Mouse (Mus musculus) testis, postnatal 10 days (tissue): ENCODE measurements around the gene Spty2d1.
A peak's percentile ranks its signal among the peaks of the same experiment; 100 is the strongest.
"Not testable (repeated sequence)": the region's sequence is repeated elsewhere in the genome, so short reads cannot be mapped to it uniquely, and the experiment has no call there.

Source experiments
- DNase-seq: peaks from one replicate; pipeline ENCODE4 v3.0.0; 2021; ENCODE audit warnings: low spot score

The Spty2d1 gene

GRCm38 (mm10) chr7:47020956-47021355 lies 12.7 kb upstream of the Spty2d1 start:
- no peak for DNase-seq

GRCm38 (mm10) chr7:47019641-47020040 lies 11.4 kb upstream of the Spty2d1 start:
- no peak for DNase-seq

GRCm38 (mm10) chr7:47017146-47017545 lies 8.9 kb upstream of the Spty2d1 start:
- DNase-seq = no peak

GRCm38 (mm10) chr7:47016602-47017001 lies 8.4 kb upstream of the Spty2d1 start:
- no peak for DNase-seq

- peak; percentile 88 for DNase-seq
These were observed 7.3 kb upstream of the Spty2d1 start for GRCm38 (mm10) chr7:47015390-47016065.

- DNase-seq = no peak
These were observed 6.6 kb upstream of the Spty2d1 start for GRCm38 (mm10) chr7:47014564-47015389.

GRCm38 (mm10) chr7:47013131-47013767 lies 5.0 kb upstream of the Spty2d1 start:
- no peak for DNase-seq

- no peak for DNase-seq
These were observed 418 bp downstream of the Spty2d1 start for GRCm38 (mm10) chr7:47007818-47008167.

- no peak for DNase-seq
These were observed 966 bp downstream of the Spty2d1 start for GRCm38 (mm10) chr7:47007109-47007780.

GRCm38 (mm10) chr7:47003411-47004115 lies 4.6 kb downstream of the Spty2d1 start:
- no peak for DNase-seq

GRCm38 (mm10) chr7:47001900-47002275 lies 6.3 kb downstream of the Spty2d1 start:
- no peak for DNase-seq

GRCm38 (mm10) chr7:47001125-47001899 lies 6.9 kb downstream of the Spty2d1 start:
- no peak for DNase-seq

GRCm38 (mm10) chr7:47000644-47000983 lies 7.6 kb downstream of the Spty2d1 start:
- DNase-seq = no peak

GRCm38 (mm10) chr7:46999983-47000643 lies 8.1 kb downstream of the Spty2d1 start:
- DNase-seq = no peak

- DNase-seq = no peak
These were observed 9.3 kb downstream of the Spty2d1 start for GRCm38 (mm10) chr7:46998942-46999341.

GRCm38 (mm10) chr7:46997644-46998395 lies 10.4 kb downstream of the Spty2d1 start:
- DNase-seq = no peak

GRCm38 (mm10) chr7:46997008-46997407 lies 11.2 kb downstream of the Spty2d1 start:
- no peak for DNase-seq

- no peak for DNase-seq
These were observed 12.7 kb downstream of the Spty2d1 start for GRCm38 (mm10) chr7:46995558-46995957.

- no peak for DNase-seq
These were observed 15.1 kb downstream of the Spty2d1 start for GRCm38 (mm10) chr7:46993079-46993478.

- DNase-seq = not testable (repeated sequence)
These were observed 18.8 kb downstream of the Spty2d1 start for GRCm38 (mm10) chr7:46989387-46989786.
